Mouse (Mus musculus) cerebellum, adult 2 months (tissue): ENCODE results near the gene Abcf3. TPM values are rescaled to one million over a fixed set of nuclear protein-coding genes. Genes with fewer than 3 reads are reported as not detected.

ENCODE experiments used
- DNase-seq, 2 experiments: peaks; one replicate each; pipeline ENCODE4 v3.0.0; 2021
- H3K27ac ChIP-seq: fragments of 200-500 bp; 2 replicates; pipeline ENCODE4 v1.5.1; 2012; ENCODE audit warnings: low read length, control low read depth, inconsistent platforms; ENCODE audit not compliant: insufficient read depth
- H3K27me3 ChIP-seq: fragments of 200-500 bp; 2 replicates; pipeline ENCODE4 v1.6.1; 2012; ENCODE audit warnings: inconsistent platforms, mild to moderate bottlenecking, low read length, moderate library complexity; ENCODE audit not compliant: control insufficient read depth, insufficient read depth
- H3K4me1 ChIP-seq: fragments of 200-500 bp; 2 replicates; pipeline ENCODE4 v1.6.1; 2011; ENCODE audit warnings: low read length; ENCODE audit not compliant: control insufficient read depth, insufficient read depth
- H3K4me3 ChIP-seq: fragments of 200-500 bp; replicated peaks from 2 replicates; pipeline ENCODE3; 2011; ENCODE audit warnings: mild to moderate bottlenecking, low read depth, low read length, control low read depth; ENCODE audit not compliant: insufficient read depth
- CTCF ChIP-seq: fragments of 200-500 bp; IDR thresholded peaks from 2 replicates; pipeline ENCODE4 v1.5.1; 2011; ENCODE audit warnings: low read depth, mild to moderate bottlenecking, control low read depth, low read length, moderate library complexity, borderline replicate concordance; ENCODE audit not compliant: insufficient read depth
- POLR2A ChIP-seq: fragments of 200-500 bp; IDR thresholded peaks from 2 replicates; pipeline ENCODE4 v1.6.1; 2011; ENCODE audit warnings: low read length, control low read depth, borderline replicate concordance; ENCODE audit not compliant: insufficient read depth
- WGBS: fragments of 180-500 bp; shearing (Covaris S2); methylation state at CpG from one replicate; pipeline ENCODE4 v1.1.7; 2018; 5-methylcytosine and 5-hydroxymethylcytosine counted together
- polyA plus RNA-seq: library from polyadenylated mRNA; depleted of rRNA; stranded (reverse); fragments of >200 nt; gene quantifications from 2 replicates; pipeline ENCODE4 v1.2.3, GENCODE M21; 2012; rRNA removed

The Abcf3 gene
- polyA plus RNA-seq = 107 and 112 TPM in 2 replicates

DNA sequence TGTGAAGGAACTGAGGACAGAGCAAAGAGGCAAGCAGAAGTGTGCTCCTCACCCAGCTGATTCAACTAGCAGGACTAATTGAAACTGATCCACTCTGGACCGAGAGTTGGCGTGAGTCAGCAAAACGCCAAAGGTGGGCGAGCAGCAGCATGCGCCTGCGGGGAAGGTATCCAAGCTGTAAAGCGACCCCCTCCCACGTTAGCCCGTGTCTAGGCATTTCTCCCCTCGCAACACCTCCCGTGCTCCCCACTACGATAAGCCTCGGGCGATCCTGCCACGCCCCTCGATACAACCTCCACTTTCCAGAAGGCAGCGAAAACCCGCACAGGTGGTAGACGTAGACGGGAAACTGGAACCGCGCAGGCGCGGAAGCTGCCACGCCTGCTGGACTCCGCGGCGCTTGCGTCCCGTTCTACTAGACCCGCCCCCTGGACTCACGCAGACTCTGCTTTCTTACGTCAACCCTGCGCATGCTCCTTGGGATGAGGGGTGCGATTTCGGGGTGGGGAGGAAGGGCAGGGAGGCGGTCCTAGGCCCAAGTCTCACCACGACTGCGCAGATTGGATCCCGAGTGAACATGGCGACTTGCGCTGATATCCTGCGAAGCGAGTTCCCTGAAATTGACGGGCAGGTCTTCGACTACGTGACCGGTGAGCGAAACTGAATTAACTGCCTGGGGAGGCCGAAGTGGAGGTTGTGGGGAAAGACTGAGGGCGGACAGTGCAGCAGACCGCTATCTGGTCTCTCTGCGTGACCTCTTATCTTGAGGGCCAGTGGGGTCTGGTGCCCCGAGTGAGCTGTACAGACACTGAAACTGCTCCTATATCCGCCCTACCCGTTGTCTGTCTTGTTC, at the start of gene Abcf3:
Gene Abcf3, plus strand, starts transcription at position 482 of the 853 bp plus-strand sequence.
- no peaks in the 10 kb centered on the region; the same call in 1 of the 2 replicates for H3K4me1 ChIP-seq
- under 1% methylated on average over 56 of the region's 56 CpGs for WGBS
- peak within 1 kb of the TSS; percentile 11; the same call in 1 of the 2 replicates for H3K27ac ChIP-seq
- peak within 1 kb of the TSS; percentile 84 for H3K4me3 ChIP-seq
- peak; percentile 96 for TF ChIP-seq POLR2A
- no peak for TF ChIP-seq CTCF
- no peaks in the 10 kb centered on the region for H3K27me3 ChIP-seq
- peak; percentile 98 to 99 for DNase-seq

DNA sequence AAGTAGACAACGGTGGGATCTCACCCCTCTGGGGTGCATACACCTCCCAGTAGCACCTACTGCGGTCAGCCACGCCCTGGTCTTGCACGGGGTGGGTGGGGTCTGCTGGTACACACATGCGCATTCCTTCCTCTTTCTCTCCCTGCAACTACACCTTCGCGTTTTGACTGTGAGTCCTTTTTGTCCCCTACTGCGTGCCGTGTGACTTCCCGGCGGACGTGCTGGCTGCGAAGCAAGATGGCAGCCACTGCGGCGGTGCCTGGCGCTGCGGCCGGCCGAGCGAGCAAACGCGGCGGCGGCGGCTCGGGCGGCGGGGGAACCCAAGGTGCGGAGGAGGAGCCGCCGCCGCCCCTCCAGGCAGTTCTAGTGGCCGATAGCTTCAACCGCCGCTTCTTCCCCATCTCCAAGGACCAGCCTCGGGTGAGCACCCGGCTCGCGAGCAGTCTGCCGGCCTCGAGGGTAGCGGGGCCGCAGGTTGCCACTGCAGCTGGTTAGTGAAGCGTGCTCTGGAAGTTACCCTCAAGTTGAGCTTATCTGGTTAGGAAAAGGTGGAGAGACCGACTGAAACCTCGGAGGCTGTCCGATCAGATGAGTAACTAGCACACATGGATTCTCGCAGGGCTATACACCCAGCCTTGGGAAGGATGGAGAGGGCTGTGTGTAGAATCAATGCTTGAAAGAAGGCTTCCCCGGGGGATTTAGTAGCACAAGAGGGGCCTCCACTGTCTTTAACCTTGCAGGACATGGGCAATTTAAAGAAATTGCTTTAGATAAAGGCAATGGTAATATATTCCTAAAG, 49.5 kb upstream of the Abcf3 start, which contains the start of gene Eif2b5:
Gene Eif2b5, plus strand, starts transcription at position 141 of the 799 bp plus-strand sequence.
- Histone ChIP-seq H3K4me1 (no peaks in the 10 kb centered on the region; the same call in 1 of the 2 replicates), H3K27ac (peak within 1 kb of the TSS; percentile 27), H3K27me3 (no peaks in the 10 kb centered on the region), H3K4me3 (peak within 1 kb of the TSS; percentile 72)
- TF ChIP-seq POLR2A (peak; percentile 87), CTCF (no peak)
- WGBS = 2% methylated on average over 49 of the region's 49 CpGs
- DNase-seq = peak; percentile 97 to 98

DNA sequence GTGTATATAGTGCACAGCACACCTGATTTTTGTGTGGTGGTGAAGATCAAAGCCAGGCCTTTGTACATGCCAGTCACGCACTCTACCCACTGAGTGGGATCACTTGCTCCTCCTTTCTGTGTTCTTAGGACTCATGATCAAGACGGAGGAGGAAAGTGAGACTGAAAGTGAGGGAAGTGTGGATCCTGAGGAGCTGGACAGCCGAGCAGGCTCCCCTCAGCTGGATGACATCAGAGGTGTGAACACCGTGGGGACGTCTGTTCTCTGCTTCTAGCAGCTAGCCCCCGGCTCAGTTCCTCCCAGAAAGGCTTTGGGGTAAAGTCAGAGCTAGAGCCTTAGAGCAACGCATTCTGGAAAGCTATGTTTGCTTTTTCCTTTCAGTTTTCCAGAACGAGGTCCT, 42.4 kb upstream of the Abcf3 start:
- Histone ChIP-seq H3K4me1 (peaks cover 8% of the 10 kb centered on the region), H3K27ac (no peak overlapping the region), H3K4me3 (no peak overlapping the region), H3K27me3 (no peaks in the 10 kb centered on the region)
- no peak for TF ChIP-seq POLR2A
- TF ChIP-seq CTCF = no peak
- no peak for DNase-seq
- WGBS = 88% methylated on average over 8 of the region's 8 CpGs

DNA sequence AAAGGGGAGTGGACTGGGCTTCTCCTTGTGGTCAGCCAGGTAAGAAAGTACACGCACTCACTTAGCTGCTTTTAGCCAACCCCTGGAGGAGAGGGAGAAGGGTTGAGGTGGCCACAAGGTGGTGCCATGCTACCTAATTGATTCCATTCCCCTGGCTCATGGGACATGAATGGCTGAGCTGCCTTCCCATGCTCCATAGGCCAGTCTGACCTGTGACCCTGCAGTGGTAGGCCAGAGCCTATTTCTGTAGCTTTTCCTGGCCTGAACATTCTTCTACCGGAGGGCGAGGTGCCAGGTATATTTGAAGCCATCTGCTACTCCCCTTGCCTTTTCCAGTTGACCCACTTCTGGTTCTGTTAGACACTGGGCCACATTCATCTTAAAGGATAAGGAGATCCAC, 39.0 kb upstream of the Abcf3 start:
- Histone ChIP-seq H3K27ac (no peak overlapping the region), H3K27me3 (no peaks in the 10 kb centered on the region), H3K4me1 (peaks cover 8% of the 10 kb centered on the region), H3K4me3 (no peak overlapping the region)
- TF ChIP-seq POLR2A = no peak
- TF ChIP-seq CTCF = peak; percentile 65; the same call in 1 of the 2 replicates
- WGBS = 25% methylated on average over 3 of the region's 3 CpGs
- DNase-seq = peak; percentile 63 to 73

DNA sequence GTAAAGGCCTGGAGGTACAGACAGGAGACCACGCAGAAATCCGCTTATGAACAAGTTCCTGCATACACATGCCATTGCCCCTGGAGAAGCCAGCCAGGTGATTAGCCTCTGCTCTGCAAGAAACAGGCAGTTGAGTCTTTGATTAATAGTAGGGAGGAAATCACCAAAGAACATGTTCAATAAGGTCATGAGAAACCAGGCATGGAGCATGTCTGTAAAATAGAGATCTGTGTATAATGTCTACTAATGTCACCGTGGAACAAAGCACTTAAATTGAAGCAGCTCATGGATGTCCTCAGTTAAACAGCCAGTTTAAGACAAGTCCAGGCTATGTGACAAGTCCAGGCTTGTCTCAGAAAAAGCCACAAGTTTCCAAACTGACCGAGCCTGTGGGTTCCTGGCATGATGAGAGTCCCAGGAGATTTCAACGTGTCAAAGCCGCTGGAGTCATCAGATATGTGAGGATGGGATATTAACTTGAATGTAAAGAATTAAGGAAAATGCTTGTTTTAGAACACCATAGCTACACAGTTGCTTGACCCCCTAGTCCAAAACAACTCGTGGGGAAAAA, 37.0 kb upstream of the Abcf3 start:
- Histone ChIP-seq H3K27ac (no peak overlapping the region), H3K4me3 (no peak overlapping the region), H3K27me3 (no peaks in the 10 kb centered on the region), H3K4me1 (peaks cover 8% of the 10 kb centered on the region)
- TF ChIP-seq CTCF = no peak
- no peak for TF ChIP-seq POLR2A
- no peak for DNase-seq
- WGBS = 69% methylated on average over 7 of the region's 7 CpGs

DNA sequence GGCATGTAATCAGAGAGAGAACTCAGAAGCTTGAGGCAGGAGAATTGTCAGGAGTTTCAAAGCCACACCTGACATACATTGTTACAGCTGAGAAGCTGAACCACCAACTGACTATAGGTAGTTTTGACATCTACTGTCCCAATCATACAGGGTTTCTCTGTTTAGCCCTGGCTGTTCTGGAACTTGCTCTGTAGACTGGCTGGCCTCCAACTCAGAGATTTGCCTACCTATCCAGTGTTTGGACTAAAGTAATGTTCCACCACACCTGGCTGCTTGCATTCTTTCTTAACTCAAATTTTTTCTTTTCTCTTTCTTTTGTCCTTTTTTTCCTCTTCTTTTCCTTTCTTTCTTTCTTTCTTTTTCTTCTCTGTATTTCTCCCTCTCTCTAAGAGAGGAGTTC, 32.3 kb upstream of the Abcf3 start:
- DNase-seq = no peak
- H3K27ac ChIP-seq = no peak overlapping the region
- peaks cover 5% of the 10 kb centered on the region; the same call in 1 of the 2 replicates for H3K4me1 ChIP-seq
- H3K27me3 ChIP-seq = no peaks in the 10 kb centered on the region
- TF ChIP-seq CTCF (no peak), POLR2A (no peak)
- H3K4me3 ChIP-seq = no peak overlapping the region

DNA sequence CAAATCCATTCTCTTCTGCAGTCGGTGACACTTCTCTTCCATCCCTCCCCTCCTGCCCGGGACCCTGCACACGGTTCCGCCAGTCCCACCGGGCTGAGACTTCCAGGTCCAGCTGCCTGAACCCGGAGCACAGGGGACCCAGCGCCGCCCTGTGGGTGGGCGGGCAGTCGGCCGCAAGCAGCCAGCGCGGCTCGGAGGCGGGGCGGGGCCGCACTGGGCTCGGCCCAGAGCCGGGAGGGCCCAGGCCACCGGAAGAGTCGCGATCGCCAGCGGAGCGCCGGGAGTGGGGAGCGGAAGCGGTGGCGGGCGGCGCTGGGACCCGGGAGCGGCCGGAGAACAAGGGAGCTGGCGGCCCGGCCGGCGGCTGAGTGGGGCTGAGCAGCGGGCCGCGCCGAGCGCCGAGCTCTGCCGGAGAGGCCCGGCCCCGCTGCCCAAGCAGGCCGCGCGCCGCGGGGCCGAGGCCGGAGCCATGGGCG, 31.6 kb upstream of the Abcf3 start, which contains the start of gene Dvl3:
Gene Dvl3, plus strand, starts transcription at position 257 of the 476 bp plus-strand sequence.
- H3K27ac ChIP-seq = peak within 1 kb of the TSS; percentile 85
- peak within 1 kb of the TSS; percentile 94 for H3K4me3 ChIP-seq
- WGBS = under 1% methylated on average over 50 of the region's 55 CpGs
- no peaks in the 10 kb centered on the region for H3K27me3 ChIP-seq
- peak; percentile 40 for TF ChIP-seq POLR2A
- no peak for TF ChIP-seq CTCF
- peaks cover 11% of the 10 kb centered on the region for H3K4me1 ChIP-seq
- DNase-seq = peak; percentile 89 to 93
